In the genomic region with DNA sequence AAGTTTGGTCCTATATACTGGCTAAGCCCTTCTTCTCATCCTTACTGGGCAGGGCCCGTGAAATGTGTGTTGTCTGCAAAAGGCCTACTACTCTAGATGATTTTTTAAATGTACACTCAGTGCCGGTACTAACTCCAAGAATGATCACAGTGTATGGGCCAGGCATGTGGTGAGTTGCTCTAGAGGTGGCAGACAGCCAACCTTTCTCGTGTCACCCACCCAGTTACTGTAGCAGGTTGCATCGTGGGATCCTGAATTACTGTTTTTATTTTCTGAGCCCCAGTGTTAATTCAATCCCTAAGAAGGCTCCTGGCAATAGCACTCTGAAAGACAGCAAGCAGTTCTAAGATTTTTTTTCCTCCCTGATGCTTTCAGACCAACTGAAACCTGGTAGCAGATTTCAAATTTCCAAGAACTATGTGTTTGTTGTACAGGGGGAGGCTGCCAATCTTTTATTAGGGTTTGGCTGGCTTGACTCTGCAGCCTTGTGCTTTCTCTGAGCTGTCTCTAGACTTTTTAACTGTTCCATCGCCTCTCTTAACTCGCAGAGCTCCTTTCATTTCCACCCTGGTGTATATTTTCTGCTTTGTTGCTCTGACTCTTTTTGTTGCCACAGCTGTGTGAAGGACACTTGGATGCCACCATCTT, we compare ENCODE assay signal across 11 mouse cellular contexts. TPM values are rescaled to one million over a fixed set of nuclear protein-coding genes. Genes with fewer than 3 reads are reported as not detected.
DNase-seq lines count a peak whose midpoint lies in the region; ATAC-seq and TF ChIP-seq lines count a peak whose summit lies in the region.
"Had no signal": no experiment of that assay in that cellular context is flagged by ENCODE, and none has a peak within 500 bp of the region (broad histone marks: within the 10 kb centered on the region; RNA-seq: fewer than 3 reads in every experiment).

No protein-coding gene starts in this region.

- no peak for TF ChIP-seq POLR2A in MEL (IDR thresholded peaks at IDR 0.05; ENCODE audit: control insufficient read depth in 1 of 2, insufficient read depth in 1 of 2, low read depth in 1 of 2, low read length in 2 of 2, poor library complexity in 1 of 2)
- no peak for TF ChIP-seq POLR2A in embryonic fibroblast, embryonic 13.5 days (IDR thresholded peaks at IDR 0.05; ENCODE audit: low read depth, low read length)

- H3K79me2 ChIP-seq in MEL (ENCODE audit: control insufficient read depth, insufficient read depth, low read length, poor library complexity), result no peaks in the 10 kb centered on the region

- peaks cover 5% of the 10 kb centered on the region; the same call in 1 of the 2 replicates for H3K4me1 ChIP-seq in forebrain, embryonic 16.5 days (replicated peaks; ENCODE audit: control insufficient read depth, insufficient read depth, low read length)
- no peaks in the 10 kb centered on the region for H3K4me1 ChIP-seq in forebrain, embryonic 11.5 days (replicated peaks; ENCODE audit: control insufficient read depth, insufficient read depth, low read length)
- peaks cover 9 to 11% of the 10 kb centered on the region in 2 experiments for H3K4me1 ChIP-seq in MEL (ENCODE audit: control insufficient read depth in 1 of 2, insufficient read depth in 2 of 2, low read length in 2 of 2)
- no peaks in the 10 kb centered on the region for H3K4me1 ChIP-seq in embryonic fibroblast, embryonic 13.5 days (ENCODE audit: control insufficient read depth, insufficient read depth, low read length)
- H3K4me1 ChIP-seq: neural tube, embryonic 15.5 days had no signal

- ATAC-seq in forebrain, embryonic 16.5 days, result peak; percentile 54; the same call in 1 of the 2 replicates
- no peak for ATAC-seq in forebrain, embryonic 11.5 days (replicated peaks; ENCODE audit: low FRiP score)

- no peak for TF ChIP-seq CTCF in MEL (IDR thresholded peaks at IDR 0.05 in 2 of 3, conservative IDR thresholded peaks at IDR 0.05 in 1 of 3; ENCODE audit: control insufficient read depth in 1 of 3, insufficient read depth in 1 of 3, low read depth in 2 of 3, low read length in 3 of 3, poor library complexity in 1 of 3, severe bottlenecking in 1 of 3)
- no peak for TF ChIP-seq CTCF in embryonic fibroblast, embryonic 13.5 days (IDR thresholded peaks at IDR 0.05; ENCODE audit: borderline replicate concordance, insufficient read depth, low read length)

- 52% methylated on average over 6 of the region's 6 CpGs for WGBS in forebrain, embryonic 16.5 days
- WGBS in forebrain, embryonic 11.5 days, result 80% methylated on average over 6 of the region's 6 CpGs

- no peak for DNase-seq in forebrain, embryonic 11.5 days (ENCODE audit: low spot score)
- peak; percentile 2 to 15 for DNase-seq in left cerebral cortex, postnatal 14 days (ENCODE audit: low spot score in 2 of 2)
- DNase-seq in left cerebral cortex, adult 8-10 months (ENCODE audit: low spot score in 2 of 2), result no peak
- peak; percentile 58 for DNase-seq in MEL (ENCODE audit: low read depth, low spot score)
- no peak for DNase-seq in thymus, postnatal 36 days
- DNase-seq in retina, embryonic 14.5 days (ENCODE audit: low spot score), result no peak
- DNase-seq: kidney, postnatal 4 days; liver had no signal

- no peak overlapping the region for H3K4me3 ChIP-seq in forebrain, embryonic 16.5 days (replicated peaks; ENCODE audit: low read length)
- H3K4me3 ChIP-seq in forebrain, embryonic 11.5 days (ENCODE audit: low read depth, low read length), result no peak overlapping the region
- no peak overlapping the region for H3K4me3 ChIP-seq in MEL (ENCODE audit: control insufficient read depth in 1 of 2, insufficient read depth in 1 of 2, low read depth in 2 of 2, low read length in 2 of 2)
- H3K4me3 ChIP-seq in embryonic fibroblast, embryonic 13.5 days (ENCODE audit: insufficient read depth, low read length), result no peak overlapping the region
- H3K4me3 ChIP-seq: neural tube, embryonic 15.5 days had no signal

- H3K36me3 ChIP-seq in forebrain, embryonic 16.5 days (ENCODE audit: control insufficient read depth, insufficient read depth), result no peaks in the 10 kb centered on the region
- H3K36me3 ChIP-seq in forebrain, embryonic 11.5 days (ENCODE audit: control insufficient read depth, insufficient read depth, low read length), result no peaks in the 10 kb centered on the region
- H3K36me3 ChIP-seq in MEL (ENCODE audit: control insufficient read depth in 1 of 2, insufficient read depth in 2 of 2, low read length in 2 of 2), result peaks cover 0 to 10% of the 10 kb centered on the region in 2 experiments; a peak in 2 of 4 replicates
- H3K36me3 ChIP-seq: neural tube, embryonic 15.5 days had no signal

- no peaks in the 10 kb centered on the region for H3K9me3 ChIP-seq in forebrain, embryonic 16.5 days (ENCODE audit: control insufficient read depth, low read length)
- H3K9me3 ChIP-seq in forebrain, embryonic 11.5 days (ENCODE audit: control insufficient read depth, low read length), result no peaks in the 10 kb centered on the region
- H3K9me3 ChIP-seq in MEL (replicated peaks; ENCODE audit: insufficient read depth, low read length), result no peaks in the 10 kb centered on the region
- H3K9me3 ChIP-seq: neural tube, embryonic 15.5 days had no signal

- H3K9ac ChIP-seq in forebrain, embryonic 16.5 days (replicated peaks; ENCODE audit: low read depth, low read length), result no peak overlapping the region
- H3K9ac ChIP-seq in forebrain, embryonic 11.5 days (ENCODE audit: low read length), result no peak overlapping the region
- H3K9ac ChIP-seq in MEL (ENCODE audit: control insufficient read depth, low read depth, low read length, poor library complexity, severe bottlenecking), result no peak overlapping the region
- H3K9ac ChIP-seq: neural tube, embryonic 15.5 days had no signal

- no peak for TF ChIP-seq EP300 in MEL (IDR thresholded peaks at IDR 0.05; ENCODE audit: low read depth in 1 of 2, low read length in 2 of 2)

- no peak overlapping the region for H3K4me2 ChIP-seq in forebrain, embryonic 16.5 days (ENCODE audit: low read length)
- no peak overlapping the region for H3K4me2 ChIP-seq in forebrain, embryonic 11.5 days (ENCODE audit: low read depth, low read length, severe bottlenecking)
- H3K4me2 ChIP-seq: neural tube, embryonic 15.5 days had no signal

- H3K27ac ChIP-seq in forebrain, embryonic 16.5 days (ENCODE audit: low read length), result no peak overlapping the region
- H3K27ac ChIP-seq in forebrain, embryonic 11.5 days (ENCODE audit: low read depth, low read length), result no peak overlapping the region
- H3K27ac ChIP-seq in MEL (ENCODE audit: control insufficient read depth, low read depth, low read length), result no peak overlapping the region
- peak overlapping the region; percentile 76; the same call in 1 of the 2 replicates for H3K27ac ChIP-seq in embryonic fibroblast, embryonic 13.5 days (ENCODE audit: insufficient read depth, low read length)
- H3K27ac ChIP-seq: neural tube, embryonic 15.5 days had no signal

- no peak for TF ChIP-seq RAD21 in MEL (IDR thresholded peaks at IDR 0.05; ENCODE audit: low read depth, low read length)

- H3K27me3 ChIP-seq in forebrain, embryonic 16.5 days (replicated peaks; ENCODE audit: control insufficient read depth, insufficient read depth, low read length), result no peaks in the 10 kb centered on the region
- 0 out of 2 replicates have a peak, but pooled peaks cover 3% of the 10 kb centered on the region for H3K27me3 ChIP-seq in forebrain, embryonic 11.5 days (ENCODE audit: control insufficient read depth, insufficient read depth, low read length)
- H3K27me3 ChIP-seq in MEL (ENCODE audit: control insufficient read depth in 1 of 2, insufficient read depth in 2 of 2, low read length in 2 of 2), result no peaks in the 10 kb centered on the region; a peak in 1 of 4 replicates
- H3K27me3 ChIP-seq: neural tube, embryonic 15.5 days had no signal

- intact Hi-C loops in left cerebral cortex, postnatal 14 days (cut with DNase I), result no loop called here

TF ChIP-seq in MEL, 35 proteins besides CTCF, POLR2A, EP300 and RAD21:
- no peak for TF ChIP-seq TCF12 (IDR thresholded peaks at IDR 0.05; ENCODE audit: low read depth, low read length)
- no peak for TF ChIP-seq ZKSCAN1 (IDR thresholded peaks at IDR 0.05; ENCODE audit: low read depth, low read length)
- TF ChIP-seq MXI1 (IDR thresholded peaks at IDR 0.05; ENCODE audit: low read depth, low read length), result no peak
- no peak for TF ChIP-seq NRF1 (IDR thresholded peaks at IDR 0.05; ENCODE audit: insufficient read depth, low read depth, low read length, poor library complexity, severe bottlenecking)
- no peak for TF ChIP-seq TBP (IDR thresholded peaks at IDR 0.05; ENCODE audit: low read depth, low read length)
- TF ChIP-seq RCOR1 (IDR thresholded peaks at IDR 0.05; ENCODE audit: low read depth, low read length), result no peak
- TF ChIP-seq MYB (IDR thresholded peaks at IDR 0.05; ENCODE audit: low read depth, low read length), result no peak
- no peak for TF ChIP-seq JUND (IDR thresholded peaks at IDR 0.05; ENCODE audit: low read depth, low read length)
- TF ChIP-seq ETS1 (IDR thresholded peaks at IDR 0.05; ENCODE audit: low read depth, low read length), result no peak
- no peak for TF ChIP-seq CHD1 (IDR thresholded peaks at IDR 0.05; ENCODE audit: low read depth, low read length)
- TF ChIP-seq ZNF384 (IDR thresholded peaks at IDR 0.05; ENCODE audit: low read depth, low read length), result no peak
- TF ChIP-seq BHLHE40 (IDR thresholded peaks at IDR 0.05; ENCODE audit: borderline replicate concordance, low read depth, low read length), result no peak
- TF ChIP-seq NELFE (IDR thresholded peaks at IDR 0.05; ENCODE audit: low read depth, low read length), result no peak
- TF ChIP-seq MAX (IDR thresholded peaks at IDR 0.05; ENCODE audit: low read length), result no peak
- TF ChIP-seq POLR2AphosphoS2 (IDR thresholded peaks at IDR 0.05; ENCODE audit: low read length), result no peak

RNA-seq across cellular contexts. Expression of a gene that starts 31.0 kb away (rescaled TPM):
- polyA plus RNA-seq in forebrain, embryonic 16.5 days (2015; fragmentation: Nextera tagmentation; extraction: Ambion mirVana), result 24.0 and 26.1 TPM in 2 replicates
- polyA plus RNA-seq in forebrain, embryonic 11.5 days (2014; fragmentation: Nextera tagmentation; extraction: Ambion mirVana), result 37.6 and 42.6 TPM in 2 replicates
- total RNA-seq in left cerebral cortex, postnatal 14 days (2021), result 10 to 100 TPM; 30.2 to 31.8 TPM
- 10 to 100 TPM; 26.6 to 30.2 (median 28.3) TPM for total RNA-seq in left cerebral cortex, adult 8-10 months (2022)
- 92.4 and 94.1 TPM in 2 replicates for total RNA-seq in MEL (2012; rRNA removed)
- 10 to 100 TPM; 34.3 to 72.8 TPM for polyA plus RNA-seq in MEL (2012; ENCODE audit: insufficient read depth in 1 of 2, insufficient read length in 2 of 2, low read depth in 1 of 2, low replicate concordance in 2 of 2, missing spikeins in 1 of 2)
- 47.0 and 68.6 TPM in 2 replicates for polyA plus RNA-seq in embryonic fibroblast, embryonic 13.5 days (2011; ENCODE audit: insufficient read length, low read depth, missing spikeins)

Comparison
In these comparisons a context has a peak if more than half of its experiments do, and no peak if none do; other contexts are left out.
1. DNase-seq: peak in left cerebral cortex, postnatal 14 days (2 of 2) and MEL (single experiment); none in forebrain, embryonic 11.5 days (single experiment), left cerebral cortex, adult 8-10 months (0 of 2), thymus, postnatal 36 days (0 of 2) and retina, embryonic 14.5 days (single experiment).